Mouse (Mus musculus) stomach, embryonic 14.5 days (tissue): ENCODE results near the gene Gm5475. TPM values are rescaled to one million over a fixed set of nuclear protein-coding genes. Genes with fewer than 3 reads are reported as not detected.

Experiments
- ATAC-seq: fragments of 200-750 bp; cut with Nextera tagmentation; 2 replicates; pipeline ENCODE4 v1.8.0; 2017; ENCODE audit warnings: low read depth, moderate TSS enrichment; ENCODE audit not compliant: insufficient number of reproducible peaks, insufficient read depth, low FRiP score
- H3K27ac ChIP-seq: fragments of 300-500 bp; sonication (generic); 2 replicates; pipeline ENCODE4 v1.5.1; 2014; ENCODE audit warnings: mild to moderate bottlenecking, low read length, moderate library complexity, mixed read lengths
- H3K27me3 ChIP-seq: fragments of 300-500 bp; sonication (generic); 2 replicates; pipeline ENCODE4 v1.6.1; 2014; ENCODE audit warnings: low read length, control low read depth, mixed read lengths; ENCODE audit not compliant: control insufficient read depth, insufficient read depth
- H3K36me3 ChIP-seq: fragments of 300-500 bp; sonication (generic); 2 replicates; pipeline ENCODE4 v1.6.1; 2014; ENCODE audit warnings: mild to moderate bottlenecking, control low read depth, low read length, moderate library complexity, mixed read lengths; ENCODE audit not compliant: control insufficient read depth, insufficient read depth
- H3K4me1 ChIP-seq: fragments of 300-500 bp; sonication (generic); 2 replicates; pipeline ENCODE4 v1.6.1; 2014; ENCODE audit warnings: low read length, control low read depth, mixed read lengths; ENCODE audit not compliant: control insufficient read depth, insufficient read depth
- H3K4me2 ChIP-seq: fragments of 300-500 bp; sonication (generic); replicated peaks from 2 replicates; pipeline ENCODE4 v1.6.1; 2014; ENCODE audit warnings: low read depth, low read length, control low read depth
- H3K4me3 ChIP-seq: fragments of 300-500 bp; sonication (generic); 2 replicates; pipeline ENCODE4 v1.5.1; 2014; ENCODE audit warnings: low read depth, low read length, control low read depth
- H3K9ac ChIP-seq: fragments of 300-500 bp; sonication (generic); replicated peaks from 2 replicates; pipeline ENCODE4 v1.6.1; 2014; ENCODE audit warnings: low read depth, mild to moderate bottlenecking, control low read depth, low read length, moderate library complexity, mixed read lengths
- H3K9me3 ChIP-seq: fragments of 300-500 bp; sonication (generic); 2 replicates; pipeline ENCODE4 v1.6.1; 2016; ENCODE audit warnings: low read depth, low read length, control low read depth; ENCODE audit not compliant: control insufficient read depth
- WGBS: fragments of 180-500 bp; shearing (Covaris S2); extraction: QIAGEN DNeasy Blood & Tissue Kit; methylation state at CpG from one replicate; pipeline ENCODE4 v1.1.7; 2014; 5-methylcytosine and 5-hydroxymethylcytosine counted together
- polyA plus RNA-seq: library from polyadenylated mRNA; unstranded; fragments of >200 nt; fragmentation: Nextera tagmentation; extraction: Ambion mirVana; gene quantifications from 2 replicates; pipeline ENCODE4 v1.2.1, GENCODE M21; 2014

Gm5475 gene
- polyA plus RNA-seq, 1 experiment from 2014 or later = not detected

DNA sequence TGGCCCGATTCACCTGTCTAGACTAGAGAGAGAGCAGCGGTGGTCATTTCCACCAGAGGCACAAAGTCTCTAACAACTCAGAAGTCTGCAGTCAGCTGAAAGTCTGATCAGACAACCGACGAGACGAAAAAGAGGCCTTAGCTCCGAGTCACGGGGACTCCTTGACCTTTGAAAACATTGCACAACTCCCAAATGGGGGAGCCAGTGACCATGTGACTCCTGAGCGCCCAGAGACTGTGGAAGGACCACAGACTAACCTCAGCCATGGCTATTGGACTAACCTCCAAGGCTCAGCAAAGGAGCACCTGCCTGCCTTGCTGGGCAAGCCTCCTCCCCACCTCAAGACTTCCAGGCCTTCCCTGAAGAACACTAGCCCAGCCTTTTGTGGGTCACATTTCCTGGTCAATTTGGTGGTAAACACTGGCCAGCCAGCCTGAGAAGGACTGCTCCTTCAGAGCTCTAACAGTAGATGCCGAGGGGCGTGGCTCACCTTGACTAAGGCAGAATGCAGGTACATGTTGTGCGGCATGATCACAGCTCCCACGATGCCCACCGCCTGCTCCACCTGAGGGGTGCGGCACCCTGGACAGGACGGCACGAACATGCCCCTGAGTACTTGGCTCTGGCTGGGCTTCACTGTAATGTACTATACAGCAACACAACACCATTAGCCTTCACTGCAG, 18.5 kb upstream of the Gm5475 start:
- no peak for ATAC-seq
- Histone ChIP-seq H3K4me2 (no peak overlapping the region), H3K36me3 (peaks cover 46% of the 10 kb centered on the region), H3K9ac (no peak overlapping the region), H3K27me3 (no peaks in the 10 kb centered on the region), H3K4me3 (no peak overlapping the region), H3K4me1 (no peaks in the 10 kb centered on the region), H3K27ac (no peak overlapping the region), H3K9me3 (no peaks in the 10 kb centered on the region)
- WGBS = 88% methylated on average over 16 of the region's 16 CpGs

DNA sequence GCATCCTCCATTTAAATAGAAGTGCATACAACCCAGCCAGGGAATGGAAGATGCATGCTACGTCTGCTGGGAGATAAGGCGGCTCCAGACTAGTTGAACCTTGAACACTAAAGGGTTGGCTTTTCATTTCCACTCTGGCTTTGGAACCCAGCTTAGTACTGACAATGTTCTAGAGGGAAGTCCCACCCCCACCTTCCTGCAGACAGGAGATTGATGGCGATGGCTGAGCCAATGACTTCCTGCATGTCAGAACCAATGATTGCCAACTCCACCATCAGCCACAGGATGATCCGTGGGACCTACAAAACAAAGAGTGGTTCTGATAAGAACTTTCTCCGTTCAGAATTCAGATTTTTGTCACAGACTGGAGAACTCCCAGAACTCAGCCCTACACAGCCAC, 15.9 kb upstream of the Gm5475 start:
- no peak overlapping the region for H3K9ac ChIP-seq
- H3K4me1 ChIP-seq = no peaks in the 10 kb centered on the region
- H3K4me3 ChIP-seq = no peak overlapping the region
- no peak overlapping the region for H3K4me2 ChIP-seq
- H3K9me3 ChIP-seq = no peaks in the 10 kb centered on the region
- H3K27me3 ChIP-seq = no peaks in the 10 kb centered on the region
- no peak overlapping the region for H3K27ac ChIP-seq
- peaks cover 31% of the 10 kb centered on the region for H3K36me3 ChIP-seq
- no peak for ATAC-seq
- 73% methylated on average over 5 of the region's 5 CpGs for WGBS

DNA sequence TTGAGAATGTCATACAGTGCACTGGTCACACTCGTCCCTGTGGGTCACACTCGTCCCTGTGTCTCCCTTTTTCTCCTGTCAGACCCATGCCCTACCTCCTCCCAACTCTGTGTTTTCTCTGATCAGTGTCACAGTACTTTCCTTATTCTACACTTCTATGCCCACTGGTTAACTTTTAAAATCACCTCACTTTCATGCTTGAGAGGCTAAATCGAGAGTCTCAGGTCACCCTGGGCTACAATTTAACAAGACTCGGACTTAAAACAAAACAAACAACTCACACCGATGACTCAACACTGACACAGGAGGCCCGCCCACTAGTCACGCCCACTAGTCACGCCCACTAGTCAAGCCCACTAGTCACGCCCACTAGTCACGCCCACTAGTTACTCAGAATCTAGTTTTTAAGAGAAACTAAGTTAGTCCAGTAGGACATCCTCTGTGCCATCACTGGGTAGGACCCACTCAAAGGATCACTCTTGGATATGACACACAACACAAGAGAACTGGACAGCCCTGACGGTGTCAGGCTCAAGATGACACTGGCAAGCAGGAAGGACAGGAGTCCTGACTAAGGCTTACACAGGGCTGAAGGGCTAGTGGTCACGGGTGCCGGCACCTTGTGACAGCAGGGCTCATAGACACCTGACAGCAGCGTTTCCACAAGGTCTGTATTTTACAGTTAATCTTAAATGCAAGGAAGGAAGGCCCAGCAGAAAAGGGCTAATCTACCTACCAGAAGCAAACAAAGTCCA, 10.9 kb upstream of the Gm5475 start:
- no peak overlapping the region for H3K27ac ChIP-seq
- H3K4me1 ChIP-seq = no peaks in the 10 kb centered on the region
- H3K36me3 ChIP-seq = peaks cover 8% of the 10 kb centered on the region; the same call in 1 of the 2 replicates
- no peak overlapping the region for H3K4me3 ChIP-seq
- H3K9me3 ChIP-seq = no peaks in the 10 kb centered on the region
- no peaks in the 10 kb centered on the region for H3K27me3 ChIP-seq
- H3K9ac ChIP-seq = no peak overlapping the region
- H3K4me2 ChIP-seq = no peak overlapping the region
- 53% methylated on average over 14 of the region's 14 CpGs for WGBS
- 0 out of 2 replicates have a peak, but pooled peaks have one; percentile 33 for ATAC-seq

DNA sequence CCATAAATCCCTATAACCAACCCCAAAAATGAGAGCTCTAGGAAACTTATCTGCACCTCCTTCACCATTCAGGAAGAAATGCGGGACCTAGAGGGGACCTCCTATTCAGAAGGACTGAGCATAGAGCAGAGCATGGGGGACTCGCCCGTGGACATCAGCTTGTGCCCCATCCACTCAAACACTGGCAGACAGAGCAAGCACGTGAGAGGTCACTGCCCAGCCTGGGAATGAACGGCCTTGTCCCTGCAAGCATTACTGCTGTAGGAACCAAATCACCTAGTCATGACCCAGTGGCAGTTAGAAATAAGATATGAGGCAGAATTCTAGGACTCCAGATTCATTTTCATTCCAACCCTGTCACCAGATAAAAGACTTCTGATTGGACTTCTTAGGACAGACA, 10.2 kb upstream of the Gm5475 start:
- H3K9ac ChIP-seq = no peak overlapping the region
- H3K27ac ChIP-seq = no peak overlapping the region
- H3K4me2 ChIP-seq = no peak overlapping the region
- no peak overlapping the region for H3K4me3 ChIP-seq
- no peaks in the 10 kb centered on the region for H3K27me3 ChIP-seq
- H3K9me3 ChIP-seq = no peaks in the 10 kb centered on the region
- 88% methylated on average over 5 of the region's 5 CpGs for WGBS
- H3K4me1 ChIP-seq = no peaks in the 10 kb centered on the region
- ATAC-seq = no peak
- peaks cover 8% of the 10 kb centered on the region; the same call in 1 of the 2 replicates for H3K36me3 ChIP-seq

DNA sequence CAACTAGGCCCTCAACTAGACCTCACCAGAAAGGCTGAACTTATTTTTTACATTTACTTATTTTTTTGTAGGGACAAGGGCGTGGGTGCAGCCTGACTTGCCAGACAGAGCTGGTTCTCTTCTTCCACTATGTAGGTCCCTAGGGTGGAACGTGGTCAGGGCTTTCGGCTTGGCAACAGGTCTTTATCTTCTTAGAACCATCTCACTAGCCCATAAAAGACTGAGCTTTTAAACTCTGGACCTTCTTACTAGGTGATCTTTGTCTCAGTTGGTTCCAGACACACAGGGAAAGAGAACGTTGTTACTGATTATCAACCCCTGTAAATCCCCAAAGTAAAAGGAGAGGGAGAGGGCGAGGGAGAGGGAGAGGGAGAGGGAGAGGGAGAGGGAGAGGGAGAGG, 8.6 kb upstream of the Gm5475 start:
- no peak for ATAC-seq
- Histone ChIP-seq H3K27me3 (no peaks in the 10 kb centered on the region), H3K9ac (no peak overlapping the region), H3K4me2 (no peak overlapping the region), H3K9me3 (no peaks in the 10 kb centered on the region), H3K4me3 (no peak overlapping the region), H3K27ac (no peak overlapping the region), H3K4me1 (no peaks in the 10 kb centered on the region), H3K36me3 (0 out of 2 replicates have a peak, but pooled peaks cover 4% of the 10 kb centered on the region)
- WGBS = 77% methylated on average over 4 of the region's 5 CpGs

DNA sequence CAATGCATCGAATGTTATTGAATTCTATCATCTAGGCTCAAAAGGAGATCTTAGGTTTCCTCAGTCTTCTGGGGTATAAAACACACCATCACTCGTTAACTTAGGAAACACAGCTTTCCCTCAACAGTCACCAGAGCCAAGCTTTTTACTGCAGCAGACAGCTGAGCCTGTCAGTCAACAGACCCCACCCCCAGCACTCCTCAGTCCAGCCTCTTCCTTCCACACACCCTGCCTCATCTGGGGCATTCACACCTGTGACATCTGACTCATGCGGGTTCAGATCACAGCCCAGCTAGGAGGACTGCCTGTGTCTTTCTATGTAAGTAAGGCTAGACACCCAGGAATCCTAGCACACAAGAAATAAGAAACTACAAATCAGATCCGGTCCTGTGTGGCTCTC, 7.9 kb upstream of the Gm5475 start:
- no peaks in the 10 kb centered on the region for H3K4me1 ChIP-seq

DNA sequence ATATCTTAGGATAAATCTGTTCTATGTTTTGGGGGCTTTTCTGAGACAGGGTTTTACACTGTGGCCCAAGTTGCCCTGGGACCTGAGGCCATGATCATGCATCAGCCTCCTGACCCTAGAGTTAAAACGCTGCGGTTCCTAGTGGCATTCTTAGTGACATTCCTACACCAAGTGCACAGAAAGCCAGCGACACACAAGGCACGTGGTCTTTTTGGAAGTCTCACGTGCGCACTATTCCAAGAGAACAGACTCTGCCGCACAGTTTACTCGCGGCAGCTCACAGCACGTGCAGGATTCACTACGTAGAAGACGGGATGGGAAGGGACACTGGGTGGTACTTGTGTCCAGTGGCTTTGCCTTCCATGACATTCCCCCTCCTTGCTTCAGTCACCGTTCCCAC, 7.0 kb upstream of the Gm5475 start:
- no peak overlapping the region for H3K27ac ChIP-seq
- 93% methylated on average over 13 of the region's 13 CpGs for WGBS
- no peaks in the 10 kb centered on the region for H3K4me1 ChIP-seq
- no peaks in the 10 kb centered on the region for H3K9me3 ChIP-seq
- H3K27me3 ChIP-seq = no peaks in the 10 kb centered on the region
- H3K4me3 ChIP-seq = no peak overlapping the region
- H3K9ac ChIP-seq = no peak overlapping the region
- no peak for ATAC-seq
- H3K4me2 ChIP-seq = no peak overlapping the region
- H3K36me3 ChIP-seq = no peaks in the 10 kb centered on the region

More for the DNA sequence above, 7.9 kb upstream of the Gm5475 start:
- Histone ChIP-seq H3K27me3 (no peaks in the 10 kb centered on the region), H3K27ac (no peak overlapping the region), H3K9ac (no peak overlapping the region), H3K36me3 (0 out of 2 replicates have a peak, but pooled peaks cover 3% of the 10 kb centered on the region), H3K4me3 (no peak overlapping the region), H3K9me3 (no peaks in the 10 kb centered on the region), H3K4me2 (no peak overlapping the region)
- ATAC-seq = no peak
- 60% methylated on average over 4 of the region's 4 CpGs for WGBS

DNA sequence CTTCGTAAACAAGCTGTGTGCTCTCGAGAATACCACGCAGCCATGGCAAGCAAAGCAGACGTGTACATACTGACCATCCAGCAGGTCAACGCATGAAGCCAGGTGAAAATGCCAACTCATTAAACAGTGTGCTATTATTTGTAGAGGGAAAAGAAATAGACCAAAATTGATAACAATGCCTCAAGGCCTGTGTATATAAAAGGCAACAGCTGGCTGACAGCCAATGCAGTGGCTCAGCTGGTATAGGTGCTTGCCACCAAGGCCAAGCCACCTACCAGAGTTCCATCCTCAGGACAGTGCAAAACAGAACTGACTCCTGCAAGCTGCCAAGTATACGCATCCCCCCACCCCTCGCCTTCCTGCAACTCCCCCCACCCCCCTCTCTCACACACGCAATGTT, 6.3 kb upstream of the Gm5475 start:
- no peaks in the 10 kb centered on the region for H3K36me3 ChIP-seq
- no peaks in the 10 kb centered on the region for H3K9me3 ChIP-seq
- H3K4me2 ChIP-seq = no peak overlapping the region
- no peak overlapping the region for H3K9ac ChIP-seq
- ATAC-seq = no peak
- 80% methylated on average over 8 of the region's 8 CpGs for WGBS
- H3K27ac ChIP-seq = no peak overlapping the region
- H3K4me3 ChIP-seq = no peak overlapping the region
- no peaks in the 10 kb centered on the region for H3K27me3 ChIP-seq
- H3K4me1 ChIP-seq = no peaks in the 10 kb centered on the region
